Mouse (Mus musculus) mature B cell (primary cell): ENCODE measurements around the gene Mid1.

Source experiments
- in situ Hi-C: fragments of 300-500 bp; cut with MboI; formaldehyde crosslinking; loops from 2 replicates; pipeline ENCODE4 v1.14.3; 2019

The Mid1 gene

DNA sequence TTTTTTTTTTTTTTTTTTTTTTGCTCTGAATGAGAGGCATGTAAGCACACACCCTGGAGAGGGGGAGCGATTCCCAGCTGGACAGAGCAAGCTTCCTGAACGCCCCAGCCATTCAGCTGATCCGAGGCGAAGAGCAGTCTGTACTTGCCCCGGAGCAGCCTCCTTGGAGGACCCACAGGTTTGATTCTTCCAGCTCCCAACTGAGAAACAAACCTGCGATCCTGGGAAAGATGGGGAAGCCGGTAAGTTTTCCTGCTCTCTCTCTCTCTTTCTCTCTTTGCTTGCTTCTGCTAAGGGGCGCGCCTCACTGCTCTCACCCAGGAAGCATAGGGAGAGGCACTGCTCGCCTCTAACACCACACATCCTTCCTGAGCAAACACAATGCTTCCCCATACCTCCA is at the start of gene Mid1:
Mid1 (plus strand) TSS at position 69 of the 400 bp plus-strand sequence.
- in situ Hi-C loops = no loop called here

DNA sequence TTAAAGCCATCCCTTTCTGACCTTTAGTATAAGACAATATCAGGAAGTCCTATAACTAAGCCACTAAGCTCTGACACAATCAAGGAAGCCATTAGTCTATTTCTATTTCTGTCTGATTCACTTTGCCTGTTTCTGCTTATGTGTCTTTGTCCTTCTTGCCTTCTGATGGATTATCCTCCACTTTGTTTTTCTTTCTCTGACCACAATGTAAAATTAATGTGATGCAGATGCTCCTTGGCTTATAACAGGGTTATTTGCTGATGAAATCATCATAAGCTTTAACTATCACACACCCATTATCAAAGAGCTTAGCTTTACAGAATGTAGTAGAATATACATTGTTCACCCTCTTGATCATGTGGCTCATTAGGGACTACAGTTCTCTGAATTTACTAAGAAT is 11.9 kb upstream of the Mid1 start:
- in situ Hi-C loops = no loop called here

DNA sequence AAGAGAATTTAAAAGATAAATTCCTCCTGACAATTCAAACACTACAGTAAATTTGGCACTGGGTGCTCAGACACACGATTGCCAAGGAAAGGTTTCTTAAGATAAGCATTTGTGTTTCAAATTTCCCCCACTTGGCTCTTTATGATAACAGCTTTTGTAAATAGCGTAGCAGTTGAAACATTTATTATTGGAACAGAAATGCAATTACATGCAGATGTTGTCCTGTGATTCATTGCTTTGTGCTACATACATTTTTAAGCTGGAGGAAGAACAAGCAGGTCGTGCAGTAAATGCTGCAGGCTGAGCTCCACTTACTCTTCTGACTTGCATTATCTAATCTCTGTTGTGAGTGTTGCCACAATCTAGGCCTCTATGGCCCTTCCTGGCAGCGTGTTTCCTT is 8.7 kb upstream of the Mid1 start:
- in situ Hi-C loops = no loop called here

DNA sequence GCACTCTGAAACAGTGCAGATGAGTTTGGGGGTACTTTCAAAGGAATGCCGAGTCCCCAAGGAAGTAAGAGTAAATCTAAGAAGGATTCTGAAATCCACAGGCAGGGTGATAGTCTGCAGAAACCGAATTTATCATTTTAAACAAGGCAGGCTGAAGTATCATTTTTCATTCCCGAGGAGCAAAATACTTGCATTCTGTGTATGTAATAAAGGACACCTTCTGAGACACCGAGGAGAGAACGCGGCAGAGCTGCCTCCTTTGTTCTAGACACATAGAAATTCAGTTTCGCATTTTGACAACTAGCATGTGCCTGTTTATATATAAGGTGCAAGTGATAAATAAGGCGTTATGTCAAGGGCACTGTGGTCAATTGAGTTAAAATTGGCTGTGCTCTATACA is 732 bp downstream of the Mid1 start:
- in situ Hi-C loops = no loop called here

DNA sequence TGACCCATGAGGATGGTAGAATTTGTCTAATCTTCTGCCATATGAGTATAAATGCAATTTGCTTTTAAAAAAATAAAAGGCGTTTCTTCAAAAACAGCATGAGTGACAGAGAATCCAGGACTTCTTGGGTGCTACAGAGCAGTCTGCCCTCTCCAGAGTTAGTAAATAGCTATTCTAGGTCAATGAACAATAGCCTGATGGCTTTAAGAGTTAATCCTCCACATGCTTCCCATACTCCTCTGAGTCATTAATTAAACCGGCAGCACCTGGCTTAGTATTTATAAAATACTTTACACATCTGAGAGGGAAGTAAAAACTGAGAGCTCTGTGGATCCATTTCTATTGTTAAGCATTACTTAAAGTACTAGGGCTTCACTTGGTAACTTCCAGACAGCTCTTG is 6.2 kb downstream of the Mid1 start:
- in situ Hi-C loops = no loop called here

DNA sequence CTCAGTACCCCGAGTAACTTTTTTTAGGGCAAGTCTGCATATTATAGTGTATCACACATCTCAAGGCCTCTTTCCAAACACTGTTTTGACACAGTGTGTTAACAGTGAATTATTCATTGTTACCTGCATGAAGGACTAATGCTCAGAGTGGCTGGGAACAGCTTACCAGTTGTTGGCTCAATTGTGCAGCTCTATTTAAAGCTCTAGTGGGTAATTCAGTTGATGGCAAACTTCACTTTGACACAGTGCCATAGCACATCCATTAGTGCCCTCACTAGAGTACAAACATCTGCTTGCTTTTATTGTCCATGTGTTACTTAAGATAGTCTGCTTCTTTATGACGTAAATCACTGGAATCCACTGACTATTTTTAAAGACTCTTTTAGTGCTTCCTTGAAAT is 6.7 kb downstream of the Mid1 start:
- in situ Hi-C loops = no loop called here

DNA sequence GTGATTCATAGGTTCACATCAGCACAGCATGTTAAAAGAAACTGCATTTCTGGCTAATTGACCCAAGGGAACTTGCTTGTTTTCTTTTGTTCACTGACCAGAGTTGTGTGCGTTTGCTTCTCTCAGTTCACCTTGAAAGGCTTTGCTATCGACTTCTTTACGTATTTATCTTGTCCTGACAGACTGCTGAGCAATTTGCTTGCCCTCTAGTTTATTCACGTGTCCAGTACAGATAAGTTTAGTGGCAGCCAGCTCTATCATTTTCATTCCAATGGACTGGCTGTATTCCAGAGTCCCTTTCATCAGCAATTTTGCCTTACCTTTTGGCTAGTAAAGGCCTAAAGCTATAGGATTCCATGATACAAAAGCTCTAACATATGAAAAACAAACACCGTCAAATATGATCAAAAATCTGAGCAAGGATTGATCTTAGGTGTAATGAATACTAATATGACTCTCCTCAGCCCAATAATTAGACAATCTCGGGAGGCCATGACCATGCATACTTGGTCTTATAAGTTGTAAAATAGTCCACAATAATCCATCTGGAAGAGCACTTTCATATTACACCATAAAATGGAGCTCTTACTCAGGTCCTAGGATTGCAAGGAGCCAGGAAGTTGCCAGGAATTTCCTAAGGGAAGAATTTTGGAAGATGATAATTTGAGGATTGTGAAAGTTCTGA is 7.4 kb downstream of the Mid1 start:
- in situ Hi-C loops = no loop called here

DNA sequence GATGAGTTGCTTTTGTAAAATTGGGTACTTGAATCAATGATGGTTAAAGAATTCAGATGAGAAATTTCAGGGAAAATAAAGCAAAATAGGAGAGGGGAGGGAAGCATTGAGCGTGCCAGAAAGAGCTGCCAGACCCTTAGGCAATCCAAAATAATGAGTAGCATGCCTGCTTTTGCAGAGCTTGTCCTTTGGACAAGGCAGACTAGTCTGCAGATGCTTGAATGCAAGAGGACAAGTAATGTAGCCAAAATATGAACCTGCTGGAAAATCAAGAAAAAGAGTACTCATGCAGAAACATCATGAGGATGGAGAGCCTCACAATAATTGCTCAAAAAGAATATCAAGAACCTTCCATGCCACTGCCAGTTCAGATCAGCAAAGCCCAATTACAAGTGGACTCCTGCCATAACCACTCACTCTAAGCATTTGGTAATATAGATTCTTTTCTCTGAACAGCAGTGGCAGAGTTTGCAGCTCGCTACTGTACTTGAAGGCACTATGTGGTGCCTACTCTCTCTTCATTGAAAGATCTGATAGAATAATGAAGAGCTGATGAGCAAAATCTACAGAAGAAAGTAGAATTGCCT is 19.1 kb downstream of the Mid1 start:
- in situ Hi-C loops = no loop called here

DNA sequence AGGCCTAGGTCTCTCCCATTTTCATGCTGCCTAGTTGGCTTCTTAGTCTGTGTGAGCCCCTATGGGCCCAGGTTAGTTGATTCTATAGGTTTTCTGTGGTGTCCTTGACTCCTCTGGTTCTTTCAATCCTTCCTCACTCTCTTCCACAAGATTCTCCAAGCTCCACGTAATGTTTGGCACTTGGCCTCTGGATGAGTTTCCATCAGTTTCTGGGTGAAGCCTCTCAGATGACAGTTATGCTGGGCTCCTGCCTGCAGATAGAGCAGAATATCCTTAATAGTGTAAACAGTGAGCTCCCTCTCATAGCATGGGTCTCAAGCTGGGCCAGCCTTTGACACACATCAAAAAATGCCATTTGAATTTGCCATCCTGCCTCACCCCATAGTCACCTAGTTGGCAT is 38.5 kb downstream of the Mid1 start:
- in situ Hi-C loops = no loop called here

DNA sequence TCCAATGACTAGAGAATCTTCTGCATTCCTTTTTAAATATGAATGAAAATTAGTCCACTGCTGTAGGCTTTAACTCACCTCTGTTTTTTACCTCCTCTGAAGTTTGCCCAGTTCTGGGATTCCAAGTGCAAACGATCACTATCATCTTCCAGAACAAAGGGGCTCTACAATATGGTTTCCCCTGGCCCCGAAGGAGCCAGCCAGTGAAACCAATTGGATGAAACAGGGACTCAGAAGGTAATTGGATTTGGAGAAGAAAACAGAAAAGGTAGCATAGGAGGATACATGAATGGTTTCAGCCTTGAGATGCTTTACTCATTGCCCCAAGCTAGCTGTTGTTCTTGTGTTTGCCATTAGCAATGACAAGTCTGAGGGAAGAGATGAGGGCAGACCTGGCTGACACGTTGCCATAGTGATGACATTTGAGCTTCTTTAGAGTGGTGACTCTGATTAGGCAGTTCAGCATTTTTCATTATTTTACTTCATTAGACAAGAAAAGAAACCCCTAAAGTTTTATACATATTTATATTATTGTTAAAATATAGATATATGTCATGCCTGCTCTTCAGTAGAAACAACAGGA is 50.5 kb downstream of the Mid1 start:
- in situ Hi-C loops = no loop called here

DNA sequence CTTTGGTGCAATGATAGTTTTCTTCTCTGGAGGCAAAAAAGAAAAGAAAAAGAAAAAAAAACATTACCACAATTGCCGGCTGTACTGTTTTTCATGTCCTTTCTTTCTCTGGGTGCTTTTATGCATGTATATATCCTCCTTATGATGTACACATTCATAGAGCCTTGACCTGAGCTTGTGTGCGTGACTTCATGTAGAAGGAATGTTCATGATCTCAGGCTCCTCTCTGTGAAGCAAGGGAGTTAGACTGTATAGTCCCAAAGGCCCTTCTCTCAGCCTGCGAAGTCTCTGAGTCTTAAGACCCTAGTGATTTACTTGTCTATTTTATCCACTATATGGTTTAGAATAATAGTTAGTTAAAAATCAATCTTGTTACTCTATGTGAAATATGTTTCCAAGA is 73.0 kb downstream of the Mid1 start:
- in situ Hi-C loops = no loop called here

DNA sequence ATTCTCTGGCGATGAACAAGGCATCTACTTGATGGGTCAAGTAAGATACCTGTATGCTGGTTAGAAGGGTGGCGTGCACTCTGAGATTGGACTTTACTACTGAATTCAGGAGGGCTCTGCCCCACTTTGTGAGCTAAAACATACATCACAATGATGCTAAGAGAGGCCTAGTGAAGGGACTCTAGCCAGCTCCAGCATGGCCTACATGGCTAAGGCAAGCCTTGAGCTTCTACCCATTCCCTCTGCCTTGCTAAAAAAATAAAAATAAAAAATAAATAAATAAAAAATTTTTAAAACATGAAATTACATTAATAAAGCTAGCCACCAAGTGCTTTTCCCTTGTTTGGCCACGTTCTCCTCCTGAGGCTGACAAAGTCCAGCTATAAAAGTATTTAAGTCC is 94.5 kb downstream of the Mid1 start, which contains the start of gene 4933400A11Rik:
4933400A11Rik (minus strand) TSS at position 101 of the 400 bp plus-strand sequence.
- in situ Hi-C loops = no loop called here

DNA sequence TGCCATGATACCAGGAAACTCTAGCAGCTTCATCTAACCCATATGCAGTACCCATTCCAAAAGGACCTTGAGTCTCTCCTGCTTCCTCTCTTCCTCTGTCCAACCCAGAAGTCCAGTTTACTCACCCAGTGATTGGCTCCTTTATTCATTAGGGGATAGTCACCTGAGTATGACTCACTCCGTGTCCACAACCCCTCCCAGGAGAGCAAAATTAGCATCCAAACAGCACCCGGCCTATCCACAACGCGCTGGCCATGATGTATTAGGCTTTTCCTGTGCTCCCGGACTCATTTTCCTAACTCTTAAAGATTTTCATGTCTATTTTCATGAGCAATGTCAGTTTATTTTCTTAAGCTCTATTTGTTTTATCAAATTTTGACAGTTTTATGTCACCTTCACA is 104.7 kb downstream of the Mid1 start:
- in situ Hi-C loops = no loop called here

DNA sequence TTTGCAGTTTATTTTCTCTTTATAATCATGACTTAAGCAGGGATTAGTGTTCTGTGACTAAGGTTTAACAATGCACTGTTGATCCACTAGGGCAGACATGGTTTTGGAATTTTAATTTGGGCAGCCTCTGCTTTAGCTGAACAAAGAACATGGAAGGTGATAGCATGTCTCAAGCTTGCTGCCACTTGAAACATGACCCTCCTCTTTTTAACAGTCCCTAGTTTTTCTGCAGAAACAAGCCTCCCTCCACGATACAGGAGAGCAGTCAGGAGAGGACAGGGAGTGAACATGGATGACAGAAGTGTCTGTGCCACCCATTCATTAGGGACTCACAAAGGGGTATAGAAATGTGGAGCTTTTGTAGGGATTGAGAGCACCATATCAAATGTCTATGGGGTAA is 107.9 kb downstream of the Mid1 start:
- in situ Hi-C loops = no loop called here

DNA sequence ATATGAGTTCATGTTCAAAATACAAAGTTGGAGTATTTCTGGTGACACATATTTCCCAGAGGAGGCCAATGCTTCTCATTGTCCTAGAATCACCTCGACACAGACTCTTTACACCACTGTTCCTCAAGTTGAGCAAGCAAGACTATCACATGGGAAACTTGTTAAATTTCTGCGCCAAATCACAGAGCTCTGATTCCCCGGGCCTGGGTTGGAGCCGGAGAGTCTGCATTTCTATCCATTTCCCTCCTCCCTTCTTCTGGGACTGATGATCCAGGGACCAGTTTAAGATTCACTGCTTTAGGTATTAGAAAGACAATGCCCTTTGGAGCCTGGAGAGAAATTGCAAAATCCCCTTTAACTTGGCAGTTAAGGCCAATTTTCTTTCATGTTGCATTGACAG is 109.4 kb downstream of the Mid1 start:
- in situ Hi-C loops = no loop called here

DNA sequence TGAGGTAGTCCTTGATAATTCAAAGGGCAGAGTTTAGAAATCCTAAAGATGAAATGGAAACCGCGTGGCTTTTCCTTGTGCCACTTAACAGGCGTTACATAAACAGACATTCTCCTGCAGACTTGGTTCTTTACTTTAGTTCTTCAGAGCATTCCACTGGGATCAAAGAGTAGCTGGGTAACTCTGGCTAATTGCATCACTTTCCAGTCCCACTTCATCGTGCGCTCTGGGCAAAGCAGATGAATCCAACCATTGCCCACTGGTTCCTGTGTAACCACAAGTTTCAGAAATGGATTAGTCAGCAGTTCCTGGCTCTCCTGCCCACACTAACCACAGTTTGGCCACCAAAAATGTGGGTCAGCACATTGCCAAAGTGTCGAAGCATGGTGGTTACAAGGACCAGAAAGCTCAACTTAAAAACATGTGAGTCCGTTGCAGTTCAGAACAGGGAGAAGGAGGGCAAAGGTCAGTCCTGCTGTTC is 109.9 kb downstream of the Mid1 start:
- in situ Hi-C loops = no loop called here

DNA sequence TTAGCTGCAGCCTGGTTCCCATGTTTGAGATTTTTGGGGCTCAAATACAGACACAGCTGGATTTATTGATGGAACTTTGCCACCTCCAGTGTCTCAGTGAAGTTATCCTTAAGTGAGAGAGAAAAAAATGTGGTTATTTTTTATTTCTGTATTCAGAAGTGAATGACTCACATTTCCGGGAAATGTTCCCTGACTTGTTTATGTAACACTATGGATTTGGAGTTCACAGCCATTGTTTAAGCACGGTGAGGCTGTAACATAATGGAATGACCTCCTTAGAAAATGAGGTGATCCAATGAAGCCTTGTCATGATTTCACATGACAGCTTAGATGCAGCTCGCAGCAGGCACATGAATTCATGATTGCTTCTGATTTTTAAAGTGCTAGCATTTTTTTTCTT is 112.1 kb downstream of the Mid1 start:
- in situ Hi-C loops = no loop called here

DNA sequence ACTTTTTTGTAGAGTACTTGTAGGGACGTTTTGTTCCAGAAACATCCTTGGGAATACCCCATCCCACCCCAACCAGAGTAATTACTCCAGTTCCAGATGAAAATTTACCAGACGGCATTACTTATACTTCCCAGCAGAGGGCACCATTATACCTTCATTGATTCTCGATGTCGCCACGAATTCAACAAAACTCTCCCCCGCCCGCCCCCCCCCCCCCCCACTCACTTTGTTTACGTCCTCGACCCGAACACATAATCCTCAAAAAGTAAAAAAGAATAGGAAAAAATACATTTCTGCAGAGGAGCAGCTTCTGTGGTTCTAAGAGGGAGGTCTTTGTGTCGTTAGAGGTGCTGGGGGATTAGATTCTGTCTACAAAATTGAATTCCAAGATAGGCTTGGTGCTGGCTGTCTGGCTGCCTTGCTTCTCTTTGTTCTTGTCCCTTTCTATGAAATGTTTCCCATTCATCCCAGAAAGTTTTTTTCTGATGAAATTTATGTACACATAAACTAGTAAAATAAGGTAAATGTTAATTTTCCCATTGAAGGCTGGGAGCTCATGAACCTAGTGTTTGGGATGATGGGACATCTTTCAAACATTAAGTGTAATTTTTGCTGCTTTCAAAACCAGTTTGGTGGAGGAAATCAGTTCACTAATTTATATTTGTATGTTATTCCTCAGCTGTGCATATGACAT is 114.1 kb downstream of the Mid1 start:
- in situ Hi-C loops = no loop called here

DNA sequence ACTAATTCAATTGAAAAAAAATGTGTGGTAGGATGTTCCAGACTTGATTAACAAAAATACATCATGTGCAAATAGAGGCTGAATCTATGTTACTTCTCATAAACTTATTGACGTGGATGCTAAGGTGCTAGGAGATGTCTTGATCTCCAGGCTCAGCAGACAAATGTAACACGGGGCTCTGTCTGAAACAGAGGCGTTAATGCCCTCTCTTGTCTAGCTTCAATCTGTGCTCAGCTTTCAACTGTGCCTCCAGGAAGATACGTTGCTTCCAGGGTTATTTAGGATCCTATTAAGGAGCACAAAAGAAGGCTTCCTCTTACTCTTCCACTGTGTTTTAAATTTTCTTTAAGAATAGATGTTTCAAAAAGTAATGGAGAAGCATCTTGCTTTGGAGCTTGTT is 115.2 kb downstream of the Mid1 start:
- in situ Hi-C loops = no loop called here

DNA sequence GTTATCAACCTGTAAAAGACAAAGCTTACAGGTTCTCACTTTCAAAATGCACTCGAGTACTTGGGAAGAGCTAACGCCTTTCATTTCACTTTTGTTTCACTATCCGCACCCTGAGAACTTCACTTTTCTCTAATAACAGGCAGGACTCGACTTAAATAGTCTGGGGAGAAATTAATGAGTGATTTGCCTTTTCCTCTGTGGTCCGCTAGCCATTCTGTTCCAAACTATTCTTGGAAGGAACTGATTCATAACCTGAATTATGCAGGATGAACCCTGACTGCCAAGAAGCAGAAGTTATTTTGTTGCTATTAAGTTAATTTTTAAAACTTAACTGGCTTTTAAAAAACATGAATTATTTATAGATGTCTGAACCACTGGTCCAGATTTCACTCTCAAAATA is 120.8 kb downstream of the Mid1 start:
- in situ Hi-C loops = no loop called here

DNA sequence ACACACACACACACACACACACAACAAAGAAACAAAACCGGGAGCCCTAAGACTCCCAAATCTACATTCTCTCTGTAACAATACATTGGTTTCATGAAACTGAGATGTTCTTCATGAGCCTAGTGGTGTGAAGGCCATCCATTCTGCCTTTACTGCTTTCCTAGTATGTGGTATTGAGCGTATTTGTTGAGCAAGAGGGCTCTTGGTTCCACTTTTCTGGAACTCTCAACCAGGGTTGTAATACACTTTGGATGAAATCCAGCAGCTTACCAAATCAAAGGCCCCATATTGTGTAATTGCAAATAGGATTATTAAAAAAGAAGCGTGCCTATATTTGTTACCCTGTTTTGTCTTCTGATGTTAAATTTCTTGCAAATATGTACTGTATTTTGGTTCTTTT is 122.7 kb downstream of the Mid1 start:
- in situ Hi-C loops = no loop called here

DNA sequence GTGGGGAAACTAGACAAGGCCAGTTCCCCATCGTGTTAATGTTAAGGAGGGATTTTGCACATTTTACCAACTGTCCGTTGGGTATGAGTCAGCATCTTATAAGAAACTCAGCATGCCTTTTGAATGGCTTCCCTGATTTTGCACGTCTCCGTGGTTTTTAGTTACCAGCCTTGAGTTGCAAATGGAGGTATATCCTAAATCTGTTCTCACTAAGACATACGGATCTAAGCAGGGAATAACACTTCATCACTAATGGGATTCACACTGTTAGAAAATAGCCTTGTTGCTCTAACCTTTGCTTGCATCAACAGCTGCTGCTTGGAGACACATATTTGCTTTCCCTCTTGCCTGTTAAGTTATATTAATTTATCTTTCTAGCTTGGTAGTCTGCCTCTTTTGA is 126.3 kb downstream of the Mid1 start:
- in situ Hi-C loops = no loop called here

DNA sequence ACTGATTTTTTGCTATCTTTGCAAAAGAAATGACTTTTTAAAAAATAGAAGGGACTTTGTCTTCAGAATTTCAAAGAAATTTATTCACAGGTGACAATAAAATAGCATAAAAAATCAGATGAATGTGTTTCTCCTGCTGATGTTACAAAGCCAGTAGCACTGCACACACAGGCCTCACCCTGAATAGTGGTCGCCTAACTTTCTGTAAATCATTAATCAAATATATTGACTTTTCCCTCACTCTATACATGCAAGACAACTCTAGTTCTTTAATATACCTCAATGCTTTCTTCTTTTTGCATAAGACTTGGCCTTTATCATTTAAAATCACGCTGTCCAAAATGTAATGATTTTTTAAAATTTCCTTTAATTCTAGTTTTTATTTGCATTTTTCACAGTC is 126.8 kb downstream of the Mid1 start:
- in situ Hi-C loops = no loop called here
